Mouse (Mus musculus): ENCODE measurements around the gene Swt1. TPM values are rescaled to one million over a fixed set of nuclear protein-coding genes. Genes with fewer than 3 reads are reported as not detected.
"Not testable (repeated sequence)": the region's sequence is repeated elsewhere in the genome, so short reads cannot be mapped to it uniquely, and the experiment has no call there.

The Swt1 gene
- polyA plus RNA-seq, 1 experiment from 2014 or later, result 32.9 TPM

DNA sequence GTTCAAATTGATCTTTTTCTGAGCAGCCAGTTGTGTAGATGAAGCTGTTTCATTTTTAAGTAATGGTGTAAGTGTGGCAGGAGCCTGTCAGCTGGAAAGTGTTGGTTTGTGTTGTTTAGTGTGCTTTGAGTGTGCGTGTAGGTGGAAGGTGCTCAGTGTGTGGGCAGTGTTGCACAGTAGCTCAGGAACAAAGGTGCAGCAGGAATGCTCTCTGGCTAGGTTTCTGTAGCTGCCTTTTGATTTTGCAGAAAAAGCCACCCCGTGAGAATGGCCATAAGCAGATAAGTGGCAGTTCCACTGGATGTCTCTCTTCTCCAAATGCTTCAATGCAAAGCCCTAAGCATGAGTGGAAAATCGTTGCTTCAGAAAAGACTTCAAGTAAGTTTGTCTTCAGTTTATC, 68.9 kb downstream of the Swt1 start:
- Histone ChIP-seq H3K4me1 (no peaks in the 10 kb centered on the region), H3K4me2 (replicated peaks) (no peak overlapping the region), H3K36me3 (peaks cover 92% of the 10 kb centered on the region), H3K9ac (replicated peaks) (no peak overlapping the region), H3K27me3 (no peaks in the 10 kb centered on the region), H3K4me3 (no peak overlapping the region), H3K27ac (replicated peaks) (no peak overlapping the region), H3K9me3 (no peaks in the 10 kb centered on the region)
- 93% methylated on average over 3 of the region's 3 CpGs for WGBS
- ATAC-seq (ENCODE audit: low FRiP score, low read depth), result no peak

DNA sequence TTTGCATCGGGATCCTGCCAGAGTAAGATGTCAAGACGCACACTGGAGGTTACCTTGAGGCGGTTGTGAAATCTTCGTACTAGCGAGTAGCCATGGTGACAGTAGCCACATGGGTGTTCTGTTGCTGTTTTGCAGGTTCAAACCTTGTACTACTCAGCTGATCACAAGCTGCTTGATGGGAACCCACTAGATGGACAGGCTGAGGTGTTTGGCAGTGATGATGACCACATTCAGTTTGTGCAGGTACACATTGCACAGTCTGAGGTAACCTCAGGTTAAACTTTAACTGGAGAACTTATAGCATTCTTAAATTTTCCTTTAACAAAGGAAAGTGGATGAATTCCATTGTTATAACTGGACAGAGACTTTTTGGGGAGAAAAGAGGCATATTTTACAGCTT, 72.3 kb downstream of the Swt1 start:
- Histone ChIP-seq H3K36me3 (peaks cover 94% of the 10 kb centered on the region), H3K9me3 (no peaks in the 10 kb centered on the region), H3K4me2 (replicated peaks) (no peak overlapping the region), H3K27ac (replicated peaks) (no peak overlapping the region), H3K4me1 (no peaks in the 10 kb centered on the region), H3K4me3 (no peak overlapping the region), H3K9ac (replicated peaks) (no peak overlapping the region), H3K27me3 (no peaks in the 10 kb centered on the region)
- WGBS, result 96% methylated on average over 5 of the region's 5 CpGs
- ATAC-seq (ENCODE audit: low FRiP score, low read depth), result no peak

DNA sequence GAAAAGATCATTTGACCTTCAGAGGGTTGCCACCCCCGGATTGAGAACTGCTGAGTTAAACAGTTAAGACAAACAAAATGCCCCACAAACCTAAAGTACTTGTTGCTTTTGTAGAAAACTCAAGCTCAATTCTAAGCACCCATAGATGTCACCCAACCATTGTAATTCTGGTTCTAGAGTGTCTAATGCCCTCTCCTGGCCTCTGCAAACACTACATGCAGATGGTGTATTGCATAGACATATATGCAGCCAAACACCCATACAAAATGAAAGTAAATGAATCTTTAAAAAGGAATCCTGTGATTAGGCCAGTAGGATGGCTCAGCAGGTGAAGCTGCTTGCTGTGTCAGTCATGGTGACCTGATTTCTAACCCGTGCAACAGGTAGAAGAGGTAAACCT, 75.3 kb downstream of the Swt1 start:
- no peak overlapping the region for H3K4me3 ChIP-seq
- H3K9me3 ChIP-seq, result no peaks in the 10 kb centered on the region
- no peak overlapping the region for H3K27ac ChIP-seq (replicated peaks)
- peaks cover 78% of the 10 kb centered on the region for H3K36me3 ChIP-seq
- WGBS, result 85% methylated on average over 2 of the region's 2 CpGs
- H3K4me2 ChIP-seq (replicated peaks), result no peak overlapping the region
- H3K27me3 ChIP-seq, result no peaks in the 10 kb centered on the region
- no peak for ATAC-seq (ENCODE audit: low FRiP score, low read depth)
- no peak overlapping the region for H3K9ac ChIP-seq (replicated peaks)
- peaks cover 8% of the 10 kb centered on the region for H3K4me1 ChIP-seq

DNA sequence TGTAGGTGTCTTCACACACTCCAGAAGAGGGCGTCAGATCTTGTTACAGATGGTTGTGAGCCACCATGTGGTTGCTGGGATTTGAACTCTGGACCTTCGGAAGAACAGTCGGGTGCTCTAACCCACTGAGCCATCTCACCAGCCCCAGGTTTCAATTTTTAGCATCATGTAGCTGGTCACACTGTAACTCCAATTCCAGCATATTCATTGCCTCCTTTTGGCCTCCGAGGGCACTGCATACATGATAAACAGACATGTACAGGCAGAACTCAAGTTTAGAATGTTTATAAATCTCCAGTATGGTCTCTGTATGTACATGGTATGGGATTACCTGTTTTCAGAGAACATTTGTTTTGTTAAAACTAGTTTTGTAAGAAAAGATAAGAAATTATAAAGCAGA, 80.0 kb downstream of the Swt1 start:
- Histone ChIP-seq H3K36me3 (peaks cover 37% of the 10 kb centered on the region), H3K4me1 (peaks cover 26% of the 10 kb centered on the region)
- not testable (repeated sequence) for ATAC-seq (ENCODE audit: low FRiP score, low read depth); H3K4me3 ChIP-seq; H3K27ac ChIP-seq (replicated peaks); H3K9ac ChIP-seq (replicated peaks); H3K27me3 ChIP-seq; H3K9me3 ChIP-seq; H3K4me2 ChIP-seq (replicated peaks)
- 82% methylated on average over 4 of the region's 4 CpGs for WGBS

DNA sequence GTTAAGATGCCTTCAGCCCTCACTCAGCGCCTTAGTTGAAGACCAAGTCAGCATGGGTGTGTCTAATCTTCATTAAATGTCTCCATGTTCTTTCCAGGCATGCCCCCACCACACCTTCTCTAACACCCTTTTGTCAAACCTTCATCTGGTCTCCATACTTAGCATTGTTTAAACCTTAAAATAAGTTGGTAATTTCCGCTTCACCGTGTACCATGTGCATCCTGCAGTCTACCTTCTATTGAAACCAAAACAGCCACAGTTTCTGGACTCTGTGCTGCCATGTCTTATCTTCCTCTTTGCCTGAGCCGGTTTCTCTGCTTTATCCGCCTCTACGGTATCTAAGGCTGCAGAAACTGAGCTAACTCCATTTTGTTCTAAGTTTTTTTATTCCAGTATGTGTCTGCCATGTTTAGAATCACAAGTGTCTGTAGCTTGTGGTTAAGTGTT, 81.6 kb downstream of the Swt1 start:
- peak overlapping the region; percentile 86 for H3K4me3 ChIP-seq
- peak overlapping the region; percentile 73 for H3K4me2 ChIP-seq (replicated peaks)
- no peaks in the 10 kb centered on the region for H3K27me3 ChIP-seq
- peaks cover 33% of the 10 kb centered on the region for H3K4me1 ChIP-seq
- ATAC-seq (ENCODE audit: low FRiP score, low read depth), result no peak
- H3K27ac ChIP-seq (replicated peaks), result no peak overlapping the region
- WGBS, result 38% methylated on average over 6 of the region's 6 CpGs
- peaks cover 22% of the 10 kb centered on the region for H3K36me3 ChIP-seq
- H3K9ac ChIP-seq (replicated peaks), result no peak overlapping the region; the same call in 1 of the 2 replicates
- H3K9me3 ChIP-seq, result no peaks in the 10 kb centered on the region

DNA sequence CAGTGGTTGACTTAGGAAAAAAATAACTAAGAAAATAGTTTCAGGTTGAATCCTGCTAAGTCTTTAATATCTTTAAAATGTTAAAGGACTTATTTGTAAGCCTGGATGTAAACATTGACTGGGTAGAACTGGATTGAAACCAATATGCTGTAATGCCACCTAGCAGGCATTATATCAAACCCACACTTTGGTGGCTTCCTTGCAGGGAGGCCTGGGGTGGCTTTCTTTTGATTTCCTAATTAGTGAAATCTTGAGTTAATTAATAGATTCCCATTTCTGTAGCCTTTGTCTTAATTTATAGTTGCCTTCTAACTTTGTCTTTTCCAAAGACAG, 82.4 kb downstream of the Swt1 start:
- H3K27ac ChIP-seq (replicated peaks), result no peak overlapping the region
- peaks cover 13% of the 10 kb centered on the region for H3K36me3 ChIP-seq
- no peaks in the 10 kb centered on the region for H3K27me3 ChIP-seq
- peaks cover 33% of the 10 kb centered on the region for H3K4me1 ChIP-seq
- H3K4me2 ChIP-seq (replicated peaks), result peak overlapping the region; percentile 73
- ATAC-seq (ENCODE audit: low FRiP score, low read depth), result no peak
- H3K9me3 ChIP-seq, result no peaks in the 10 kb centered on the region
- H3K4me3 ChIP-seq, result peak overlapping the region; percentile 86
- H3K9ac ChIP-seq (replicated peaks), result peak overlapping the region; percentile 96

DNA sequence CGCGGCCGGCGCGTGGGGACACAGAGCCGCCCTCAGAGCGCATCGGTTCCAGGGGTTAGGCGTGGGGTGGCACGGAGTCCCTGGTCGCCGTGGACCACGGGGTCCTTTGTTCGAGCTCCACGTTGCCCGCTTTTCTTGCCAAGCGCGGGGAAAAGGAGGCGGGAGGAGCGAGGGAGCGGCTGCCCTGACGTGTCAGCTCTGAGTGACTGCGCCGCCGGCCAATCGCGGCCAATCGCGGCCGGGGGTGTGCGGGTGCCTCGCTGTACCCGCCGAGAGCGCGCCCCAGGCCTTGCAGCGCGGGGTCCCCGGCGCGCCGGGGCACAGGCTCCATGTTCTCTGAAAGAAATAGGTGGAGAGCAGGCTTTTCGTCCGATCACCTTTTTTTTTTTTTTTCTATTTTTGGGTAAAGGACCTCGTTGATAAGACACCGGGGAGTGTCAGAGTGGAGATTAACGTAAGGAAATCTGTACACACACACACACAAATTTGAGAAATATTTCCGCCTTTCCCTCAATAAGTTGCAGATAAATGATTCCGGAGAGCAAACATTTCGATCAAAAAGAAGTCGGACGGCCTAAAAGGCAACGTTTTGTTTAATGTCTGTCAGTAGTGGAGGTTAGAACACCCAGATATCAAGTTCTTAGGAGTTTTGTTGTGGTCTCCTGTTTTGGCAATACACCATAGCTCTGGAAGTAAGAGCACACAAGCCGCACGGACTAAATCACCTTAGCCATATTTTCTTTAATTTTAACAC, 83.0 kb downstream of the Swt1 start:
- Histone ChIP-seq H3K4me3 (peak overlapping the region; percentile 86), H3K27me3 (no peaks in the 10 kb centered on the region), H3K36me3 (peaks cover 9% of the 10 kb centered on the region), H3K9ac (replicated peaks) (peak overlapping the region; percentile 96), H3K4me1 (peaks cover 33% of the 10 kb centered on the region), H3K4me2 (replicated peaks) (peak overlapping the region; percentile 73), H3K27ac (replicated peaks) (peak overlapping the region; percentile 93), H3K9me3 (no peaks in the 10 kb centered on the region)
- ATAC-seq (ENCODE audit: low FRiP score, low read depth), result peak; percentile 86
- under 1% methylated on average over 54 of the region's 55 CpGs for WGBS

DNA sequence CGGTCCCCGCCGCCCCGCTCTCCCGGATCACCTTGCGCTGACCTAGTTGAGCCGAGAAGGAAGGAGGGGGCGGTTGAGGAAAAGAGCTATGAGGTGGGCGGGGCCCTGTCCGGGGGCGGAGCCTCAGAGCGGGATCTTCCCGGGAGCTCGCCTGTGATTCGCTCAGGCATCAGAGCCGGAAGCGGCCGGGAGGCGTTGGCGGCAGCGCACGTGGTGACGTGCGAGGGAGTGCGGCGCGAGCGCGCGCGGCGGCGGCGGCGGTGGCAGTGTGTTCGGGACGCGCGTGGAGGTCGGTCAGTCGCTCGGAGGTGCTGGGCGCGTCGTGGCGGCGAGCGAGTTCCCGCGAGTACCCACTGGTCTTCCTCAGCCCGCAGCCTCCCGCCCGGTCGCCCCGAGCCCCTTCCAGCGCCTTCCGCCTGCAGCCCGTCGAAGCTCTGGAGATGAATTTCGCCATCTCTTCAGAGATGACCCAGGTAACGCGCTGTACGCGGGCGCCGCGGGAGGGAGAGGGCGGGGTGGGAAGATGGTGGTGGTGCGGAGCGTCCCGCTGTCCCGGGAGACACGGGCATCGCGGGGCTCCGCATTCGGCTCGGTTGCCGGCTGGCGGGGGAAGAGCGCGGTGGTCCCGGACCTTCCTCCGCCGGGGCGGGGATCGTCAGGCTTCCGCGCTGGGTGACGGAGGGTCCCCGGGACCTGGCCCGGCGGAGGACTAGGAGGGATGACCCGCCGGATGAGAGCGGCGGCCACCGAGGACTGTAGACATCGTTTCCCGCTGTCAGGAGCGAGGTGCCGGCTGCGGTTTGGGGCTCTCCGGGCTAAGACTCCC, 83.8 kb downstream of the Swt1 start, which contains the start of gene Ivns1abp:
Gene Ivns1abp (plus strand): TSS at position 195 of the 826 bp plus-strand sequence.
- Histone ChIP-seq H3K4me2 (replicated peaks) (peak within 1 kb of the TSS; percentile 73), H3K36me3 (peaks cover 2% of the 10 kb centered on the region), H3K4me3 (peak within 1 kb of the TSS; percentile 86), H3K9ac (replicated peaks) (peak within 1 kb of the TSS; percentile 96), H3K27ac (replicated peaks) (peak within 1 kb of the TSS; percentile 93), H3K9me3 (no peaks in the 10 kb centered on the region), H3K4me1 (peaks cover 31% of the 10 kb centered on the region), H3K27me3 (no peaks in the 10 kb centered on the region)
- WGBS, result under 1% methylated on average over 68 of the region's 104 CpGs
- ATAC-seq (ENCODE audit: low FRiP score, low read depth), result peak; percentile 94

DNA sequence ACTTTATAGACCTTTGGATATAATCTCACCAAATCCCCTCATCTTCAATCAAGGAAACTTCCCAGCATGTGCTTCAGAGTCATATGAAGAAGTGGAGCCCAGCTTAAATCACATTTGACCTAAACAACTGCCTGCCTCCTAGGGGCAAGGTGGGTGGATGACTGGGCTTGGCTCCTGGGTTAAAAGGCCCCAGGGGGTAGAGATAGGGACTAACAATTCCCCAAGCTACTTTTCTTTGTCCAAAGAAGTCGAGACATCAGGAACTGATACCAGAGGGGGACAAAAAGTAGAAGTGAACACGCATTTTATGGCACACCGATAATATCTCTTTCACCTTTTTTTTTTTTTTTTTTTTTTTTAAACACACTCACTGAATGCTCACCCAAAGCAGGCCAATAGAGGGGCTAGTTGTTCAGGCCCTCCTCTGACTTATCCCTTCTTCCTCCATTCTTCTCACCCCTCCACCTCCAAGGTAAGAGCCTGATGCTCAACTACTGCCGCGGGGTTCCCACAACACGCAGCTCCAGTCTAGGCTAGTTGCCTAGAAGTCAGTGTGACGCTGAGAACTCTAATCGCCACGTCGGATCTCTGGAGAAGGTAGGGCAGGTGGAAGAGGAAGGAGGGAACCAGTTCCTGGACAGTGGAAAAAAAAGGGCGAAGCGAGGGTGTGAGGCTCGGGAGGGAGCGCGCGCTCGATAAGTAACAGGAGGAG, 84.5 kb downstream of the Swt1 start:
- Histone ChIP-seq H3K27me3 (no peaks in the 10 kb centered on the region), H3K4me1 (peaks cover 32% of the 10 kb centered on the region), H3K4me3 (peak overlapping the region; percentile 86), H3K36me3 (no peaks in the 10 kb centered on the region), H3K9me3 (no peaks in the 10 kb centered on the region), H3K27ac (replicated peaks) (peak overlapping the region; percentile 71; the same call in 1 of the 2 replicates), H3K4me2 (replicated peaks) (peak overlapping the region; percentile 73), H3K9ac (replicated peaks) (peak overlapping the region; percentile 96)
- WGBS, result under 1% methylated on average over 17 of the region's 17 CpGs
- no peak; the same call in 1 of the 2 replicates for ATAC-seq (ENCODE audit: low FRiP score, low read depth)

DNA sequence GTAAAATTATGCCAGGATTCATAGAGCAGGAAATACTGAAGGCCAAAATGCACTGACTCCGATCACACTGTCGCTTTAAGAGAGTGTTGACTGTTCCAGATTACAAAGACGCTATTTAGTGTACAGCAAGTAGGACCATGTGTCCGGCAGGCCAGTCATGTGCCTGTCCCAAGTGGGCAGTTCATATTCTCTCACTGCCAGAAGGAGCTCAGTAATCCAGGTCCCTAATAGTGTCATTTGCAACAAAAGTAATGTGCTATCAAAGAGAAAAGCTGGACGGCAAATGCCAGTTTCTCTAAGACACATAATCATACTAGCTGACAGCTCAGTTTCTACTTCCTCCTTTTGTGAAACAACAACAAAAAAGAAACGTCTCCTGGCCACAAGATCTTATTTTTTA, 85.3 kb downstream of the Swt1 start:
- ATAC-seq (ENCODE audit: low FRiP score, low read depth), result no peak
- H3K4me3 ChIP-seq, result no peak overlapping the region

DNA sequence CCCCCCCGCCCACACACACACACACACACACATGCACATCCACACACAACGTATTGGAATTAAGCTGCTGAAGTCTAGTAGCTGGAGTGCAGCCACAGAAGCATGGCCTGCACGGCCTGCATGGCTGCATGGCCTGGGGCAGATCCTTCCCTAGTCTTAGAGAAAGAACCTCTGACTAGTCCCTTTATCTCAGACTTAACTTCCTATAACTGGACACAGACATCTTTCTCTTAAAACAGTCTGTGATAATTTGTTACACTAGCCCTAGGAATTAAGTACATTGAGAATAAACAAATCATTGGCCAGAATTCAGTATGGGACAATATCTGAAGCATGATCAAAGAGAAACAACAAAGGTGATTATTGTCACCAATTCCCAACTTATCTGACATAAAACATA, 85.9 kb downstream of the Swt1 start:
- H3K4me3 ChIP-seq, result no peak overlapping the region
- ATAC-seq (ENCODE audit: low FRiP score, low read depth), result no peak
- H3K27me3 ChIP-seq, result no peaks in the 10 kb centered on the region
- H3K9ac ChIP-seq (replicated peaks), result no peak overlapping the region
- no peak overlapping the region for H3K27ac ChIP-seq (replicated peaks)
- WGBS, result 67% methylated on average over 3 of the region's 3 CpGs
- H3K4me1 ChIP-seq, result peaks cover 30% of the 10 kb centered on the region
- H3K36me3 ChIP-seq, result no peaks in the 10 kb centered on the region
- no peak overlapping the region for H3K4me2 ChIP-seq (replicated peaks)
- H3K9me3 ChIP-seq, result no peaks in the 10 kb centered on the region

More for the DNA sequence above, 85.3 kb downstream of the Swt1 start:
- Histone ChIP-seq H3K4me2 (replicated peaks) (peak overlapping the region; percentile 73), H3K36me3 (no peaks in the 10 kb centered on the region), H3K4me1 (peaks cover 30% of the 10 kb centered on the region), H3K9ac (replicated peaks) (no peak overlapping the region), H3K27ac (replicated peaks) (no peak overlapping the region), H3K27me3 (no peaks in the 10 kb centered on the region), H3K9me3 (no peaks in the 10 kb centered on the region)
- WGBS, result 36% methylated on average over 6 of the region's 6 CpGs

Data from midbrain, embryonic 12.5 days (tissue).